Mouse (Mus musculus) retina, embryonic 14.5 days (tissue): ENCODE results near the gene Timp3.

Experiments
- DNase-seq: peaks from one replicate; pipeline ENCODE4 v3.0.0-alpha.2; 2015; ENCODE audit warnings: low spot score

The Timp3 gene

DNA sequence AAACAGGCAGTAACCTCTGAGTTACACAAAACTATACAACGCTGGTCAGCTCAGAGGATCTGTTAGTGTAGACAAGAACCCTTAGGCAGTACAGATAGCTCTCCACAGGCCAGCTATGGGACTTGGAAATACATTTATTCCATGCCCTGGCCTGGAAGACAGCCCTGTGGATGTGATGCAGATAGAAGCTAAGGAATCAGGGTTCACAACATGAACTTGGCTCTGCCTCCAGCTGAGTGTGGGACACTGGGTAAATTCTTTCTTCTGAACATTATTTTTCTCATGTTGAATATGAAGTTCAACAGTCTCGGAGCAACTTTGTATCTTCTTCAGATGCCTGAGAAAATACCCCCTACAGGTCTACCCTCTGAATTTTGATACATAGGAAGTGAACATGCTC lies 2.9 kb upstream of the Timp3 start:
- no peak for DNase-seq

DNA sequence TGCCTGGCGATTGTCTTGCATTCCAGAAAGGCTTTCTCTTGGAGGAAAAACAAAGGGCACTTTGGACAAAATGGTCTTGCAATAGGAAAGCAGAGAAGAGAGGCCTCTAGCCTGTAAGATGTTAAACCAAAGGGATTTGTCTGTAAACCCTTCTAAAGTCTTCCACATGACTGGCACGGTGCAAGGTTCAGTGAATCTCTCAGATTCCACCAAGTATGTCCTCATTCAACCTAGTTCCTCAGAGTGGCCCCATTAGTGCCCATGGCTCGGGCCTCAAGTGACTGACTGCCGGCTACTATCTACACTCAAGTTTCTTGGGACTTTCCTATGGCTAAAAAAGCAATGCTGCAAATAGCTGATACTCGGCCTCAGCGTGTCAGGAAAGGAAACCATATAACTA lies 1.8 kb upstream of the Timp3 start:
- DNase-seq = no peak

DNA sequence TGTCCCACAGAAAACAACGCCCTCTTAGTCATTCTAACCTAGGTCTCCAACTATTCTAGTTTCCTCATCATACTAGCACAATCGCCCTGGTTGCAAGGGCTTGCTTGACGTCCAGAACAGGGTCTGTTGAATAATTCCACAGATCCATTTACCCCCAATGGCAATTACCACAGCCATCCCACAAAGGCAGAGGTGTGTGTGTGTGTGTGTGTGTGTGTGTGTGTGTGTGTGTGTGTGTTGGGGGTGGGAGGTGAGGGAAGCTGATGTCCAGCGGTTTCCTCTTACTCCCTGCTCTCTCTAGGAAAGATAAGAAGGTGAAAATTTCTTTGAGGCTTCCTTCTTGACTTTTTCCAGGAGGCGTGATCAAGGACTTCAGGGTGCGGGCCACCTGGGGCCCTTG lies 377 bp upstream of the Timp3 start:
- no peak for DNase-seq

DNA sequence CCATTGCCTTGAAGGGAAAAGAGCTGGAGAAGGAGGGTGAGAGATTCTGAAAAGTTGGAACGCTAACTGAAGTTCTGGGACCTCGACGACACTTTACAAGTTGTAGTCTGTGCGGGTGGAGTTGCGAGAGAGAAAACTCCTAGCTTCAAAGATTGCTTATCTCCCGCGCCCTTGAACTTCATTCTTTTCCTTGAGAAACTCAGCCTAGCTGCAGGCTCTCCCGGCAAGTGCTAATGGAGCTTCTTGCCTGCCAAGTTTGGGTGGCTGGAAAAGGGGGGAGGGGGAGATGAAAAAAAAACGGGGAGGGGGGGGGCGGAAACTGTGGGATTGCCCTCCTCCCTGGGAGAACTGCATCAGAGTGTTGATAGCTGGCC lies 932 bp downstream of the Timp3 start:
- no peak for DNase-seq

DNA sequence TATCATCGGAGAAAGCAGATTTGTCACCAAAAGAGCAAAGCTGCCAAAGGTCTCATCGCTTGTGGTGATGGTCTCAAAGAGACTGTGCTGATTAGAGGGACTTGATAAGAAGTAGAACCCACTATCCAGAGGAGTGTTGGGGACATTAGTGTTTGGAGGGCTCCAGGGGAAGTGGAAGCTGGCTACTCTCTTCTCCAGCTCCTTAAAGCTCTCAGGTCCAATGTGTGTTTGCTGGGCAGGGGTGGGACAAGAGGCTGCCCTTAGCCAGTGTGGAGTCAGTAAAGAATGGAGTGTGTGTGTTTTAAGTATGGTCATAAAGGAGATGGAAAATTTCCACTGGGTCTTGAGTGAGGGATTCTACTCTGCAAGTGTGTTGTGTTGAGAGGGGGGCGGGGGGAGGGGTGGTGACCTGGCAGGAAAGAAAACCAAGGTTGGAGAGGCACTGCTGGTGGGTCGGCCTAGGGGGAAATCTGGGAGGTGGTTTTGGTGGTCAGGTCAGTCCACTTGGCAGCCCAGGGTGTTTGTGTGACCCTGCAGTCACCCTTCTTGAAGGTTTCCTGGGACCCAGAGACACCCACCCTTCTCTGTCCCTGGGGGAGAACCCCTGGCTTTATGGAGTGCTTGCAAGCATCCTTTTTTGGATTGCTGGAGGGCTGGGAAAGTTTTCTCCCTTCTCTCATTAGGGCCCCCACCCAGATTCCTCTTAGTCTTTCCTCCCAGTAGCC lies 1.6 kb downstream of the Timp3 start:
- DNase-seq = no peak

DNA sequence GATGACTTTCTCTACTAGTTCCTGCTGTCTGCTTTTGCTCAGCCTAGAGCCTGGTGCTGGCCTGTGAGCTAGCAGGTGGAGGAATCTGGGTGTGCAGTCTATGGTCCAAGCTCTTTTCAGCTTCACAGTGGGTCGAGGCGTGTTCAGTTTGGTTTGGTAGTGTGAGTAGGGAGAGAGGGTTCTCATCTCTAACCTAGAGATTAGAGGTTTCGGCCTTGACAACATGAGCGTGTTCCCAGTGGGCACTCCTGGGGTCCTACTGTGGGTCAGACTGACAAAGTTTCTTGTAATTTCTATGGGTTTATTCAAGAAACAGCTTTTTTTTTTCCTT lies 2.1 kb downstream of the Timp3 start:
- no peak for DNase-seq

DNA sequence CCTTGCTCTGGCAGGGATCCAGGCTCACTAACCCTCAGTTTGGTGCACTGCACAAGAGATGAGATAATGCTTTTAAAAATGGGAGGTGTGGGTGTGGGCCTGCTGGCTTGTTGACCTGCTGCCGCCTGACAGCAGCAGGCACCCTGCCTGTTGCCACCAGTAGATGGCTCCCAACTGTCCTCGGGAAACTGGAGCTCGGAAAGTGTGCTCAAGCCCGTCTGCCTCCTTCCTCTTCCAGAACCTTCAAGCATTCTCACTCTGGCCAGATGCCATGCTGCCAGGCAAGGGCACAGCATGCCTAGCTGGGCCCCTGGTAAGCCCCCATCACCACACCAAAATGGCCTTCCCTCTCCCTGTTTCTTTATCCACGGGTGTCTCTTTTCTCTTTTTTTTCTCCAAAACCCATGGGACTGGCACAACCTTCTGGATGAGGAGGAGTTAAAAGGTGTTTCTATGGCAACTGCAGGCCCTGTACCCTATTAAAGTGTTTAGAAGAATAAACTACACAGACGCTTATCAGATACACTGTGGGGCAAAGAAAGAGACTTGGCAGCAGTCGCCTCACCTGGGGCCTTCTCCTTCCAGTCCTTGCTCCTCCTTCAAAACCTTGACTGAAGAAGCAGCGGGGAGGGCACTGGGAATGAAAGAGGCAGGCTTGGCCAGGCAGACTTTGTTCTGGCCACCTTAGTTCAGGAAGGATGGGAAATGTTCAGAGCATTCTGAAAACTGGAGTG lies 2.8 kb downstream of the Timp3 start:
- DNase-seq = peak; percentile 70

DNA sequence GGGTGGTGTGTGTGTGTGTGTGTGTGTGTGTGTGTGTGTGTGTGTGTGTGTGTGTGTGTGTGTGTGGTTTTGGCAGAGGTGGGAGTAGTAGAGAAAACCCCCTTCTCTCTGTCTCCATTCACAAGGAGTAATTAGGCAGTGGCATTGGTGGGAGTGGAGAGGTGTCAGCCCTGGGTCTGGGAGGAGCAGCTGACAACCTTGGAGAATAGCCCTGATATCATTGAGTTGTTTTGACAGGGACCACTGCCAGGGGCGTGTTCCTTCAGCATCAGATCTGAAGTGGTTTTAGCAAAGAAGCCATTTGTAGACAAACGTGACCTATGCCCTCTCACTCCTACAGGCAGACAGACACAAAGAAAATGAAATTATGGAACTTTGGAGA lies 3.3 kb downstream of the Timp3 start:
- no peak for DNase-seq

DNA sequence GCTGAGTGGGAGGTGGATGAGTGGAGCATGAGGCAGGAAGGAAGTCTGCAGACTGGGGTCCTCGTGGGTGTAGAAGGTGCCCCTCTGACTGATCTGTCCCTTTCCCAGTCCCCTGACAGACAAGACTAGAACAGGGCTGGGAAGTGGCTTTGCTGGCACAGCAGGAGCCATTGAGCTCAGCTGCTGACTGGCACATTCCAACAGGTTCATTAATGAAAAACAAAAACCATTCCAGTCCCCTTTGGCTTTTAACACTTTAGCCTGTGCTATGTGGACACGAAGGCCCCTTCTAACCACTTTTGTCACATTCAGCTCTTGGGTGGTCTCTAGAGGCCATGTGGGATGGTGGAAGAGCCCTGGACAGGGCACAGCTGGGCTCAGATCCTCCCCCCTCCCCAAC lies 4.4 kb downstream of the Timp3 start:
- DNase-seq = peak; percentile 45

DNA sequence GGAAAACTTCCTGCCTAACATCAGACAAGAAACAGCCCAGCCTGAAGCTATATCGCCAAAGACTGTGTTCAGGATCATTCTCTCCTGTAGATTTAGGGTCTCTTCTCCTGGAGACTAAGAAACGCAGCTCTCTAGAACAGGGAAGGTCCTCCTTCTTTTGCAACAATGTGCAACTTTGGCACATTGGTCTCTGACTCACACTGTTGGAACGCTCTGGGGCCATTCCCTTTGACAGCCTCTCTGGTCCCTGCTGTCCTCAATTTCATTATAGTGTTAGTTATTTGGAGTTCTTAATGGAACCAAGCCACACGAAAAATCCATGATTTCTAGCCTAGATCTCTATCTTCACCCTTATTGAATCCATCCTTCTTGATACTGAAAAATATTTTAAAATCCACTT lies 7.1 kb downstream of the Timp3 start:
- DNase-seq = no peak

DNA sequence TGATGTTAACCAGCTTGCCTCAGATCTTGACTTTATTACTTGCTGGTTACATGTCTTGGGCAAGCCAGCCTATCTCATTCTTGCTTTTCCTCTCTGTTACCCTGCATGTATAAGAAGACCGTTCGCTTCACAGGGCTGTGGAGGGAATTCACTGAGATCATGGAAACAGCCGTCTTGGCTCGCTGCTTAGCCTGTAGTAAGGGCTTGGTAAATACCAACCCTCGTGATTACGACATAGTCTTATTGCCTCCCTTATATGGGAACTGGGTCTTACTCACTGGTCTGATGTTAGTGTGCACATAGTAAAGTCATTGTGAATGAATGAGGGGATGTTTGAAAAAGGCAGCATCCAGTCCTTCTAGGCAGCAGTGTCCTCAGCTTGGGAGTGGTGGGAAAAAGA lies 10.4 kb downstream of the Timp3 start:
- DNase-seq = no peak

DNA sequence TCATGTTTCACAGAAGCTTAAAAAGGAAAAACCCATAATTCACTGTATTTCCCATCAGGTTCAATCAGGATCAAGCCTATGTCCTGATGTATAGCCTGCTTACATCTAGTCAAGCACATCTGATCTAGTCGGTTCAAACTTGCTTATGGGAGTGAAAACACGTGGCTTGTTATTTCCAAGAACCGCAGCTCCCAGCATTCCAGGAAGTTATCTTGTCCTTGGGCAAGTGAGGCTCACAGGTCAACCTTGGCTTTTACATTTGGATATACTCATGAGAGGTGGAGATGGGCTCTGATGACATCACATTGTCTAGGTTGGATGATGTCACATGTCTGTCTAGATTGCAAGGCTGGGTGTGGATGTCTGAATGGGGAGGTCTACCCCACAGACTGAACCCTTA lies 12.8 kb downstream of the Timp3 start:
- DNase-seq = no peak

DNA sequence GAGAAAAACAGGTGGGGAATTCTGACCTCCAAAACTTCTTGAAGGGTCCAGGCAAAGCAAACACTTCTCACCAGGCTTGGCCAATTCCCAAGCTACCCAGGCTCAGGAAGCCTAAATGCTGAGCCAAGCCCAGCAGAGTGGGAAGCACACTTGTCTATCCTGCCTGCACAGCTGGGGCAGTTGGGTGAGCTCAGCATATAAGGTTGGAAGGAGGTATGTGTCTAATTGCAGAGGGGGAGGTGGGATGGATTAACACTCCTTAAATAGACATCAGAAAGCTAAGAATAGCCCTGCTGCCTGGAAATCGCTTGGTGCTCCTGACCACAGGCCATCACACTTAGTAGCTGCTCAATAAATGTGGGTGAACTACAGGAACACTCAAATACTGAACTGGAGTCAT lies 13.3 kb downstream of the Timp3 start:
- DNase-seq = no peak

DNA sequence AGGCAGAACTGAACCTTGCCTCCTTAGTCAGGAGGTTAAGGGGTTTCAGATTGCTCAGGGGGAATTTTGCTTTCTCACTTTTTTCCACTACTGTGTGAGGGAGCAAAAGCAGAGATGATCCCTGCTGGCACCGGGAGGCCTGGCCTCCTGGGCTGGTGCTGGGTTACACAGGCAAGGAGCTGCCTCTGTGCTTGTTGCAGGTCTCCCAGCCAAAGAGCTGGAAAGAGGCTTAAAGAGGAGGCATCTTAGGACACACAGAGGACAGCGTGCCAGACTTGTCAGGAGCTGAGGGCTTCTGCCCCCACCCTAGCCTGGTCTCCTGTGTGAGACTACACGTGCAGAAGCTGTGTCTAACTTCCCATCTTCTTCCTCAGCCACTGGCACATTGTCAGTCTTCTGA lies 15.3 kb downstream of the Timp3 start:
- no peak for DNase-seq

DNA sequence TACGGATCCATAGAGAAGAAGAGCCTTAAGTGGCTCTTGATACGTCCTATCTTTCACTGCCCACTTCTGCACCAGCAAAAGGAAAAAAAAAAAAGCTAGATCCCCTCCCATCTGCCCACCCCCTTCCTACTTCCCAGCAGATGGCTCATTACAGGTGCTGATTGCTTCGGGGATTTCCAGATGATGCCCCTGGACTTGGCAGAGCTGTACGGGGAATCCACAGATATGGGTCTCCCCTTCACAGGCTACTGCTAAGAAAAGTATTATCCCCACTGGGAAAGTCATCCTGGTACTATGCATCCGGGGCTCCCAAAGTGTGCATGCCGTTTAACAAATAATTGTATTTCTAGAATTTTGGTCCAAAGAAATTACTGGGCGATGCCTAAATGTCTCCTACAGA lies 17.5 kb downstream of the Timp3 start:
- no peak for DNase-seq

DNA sequence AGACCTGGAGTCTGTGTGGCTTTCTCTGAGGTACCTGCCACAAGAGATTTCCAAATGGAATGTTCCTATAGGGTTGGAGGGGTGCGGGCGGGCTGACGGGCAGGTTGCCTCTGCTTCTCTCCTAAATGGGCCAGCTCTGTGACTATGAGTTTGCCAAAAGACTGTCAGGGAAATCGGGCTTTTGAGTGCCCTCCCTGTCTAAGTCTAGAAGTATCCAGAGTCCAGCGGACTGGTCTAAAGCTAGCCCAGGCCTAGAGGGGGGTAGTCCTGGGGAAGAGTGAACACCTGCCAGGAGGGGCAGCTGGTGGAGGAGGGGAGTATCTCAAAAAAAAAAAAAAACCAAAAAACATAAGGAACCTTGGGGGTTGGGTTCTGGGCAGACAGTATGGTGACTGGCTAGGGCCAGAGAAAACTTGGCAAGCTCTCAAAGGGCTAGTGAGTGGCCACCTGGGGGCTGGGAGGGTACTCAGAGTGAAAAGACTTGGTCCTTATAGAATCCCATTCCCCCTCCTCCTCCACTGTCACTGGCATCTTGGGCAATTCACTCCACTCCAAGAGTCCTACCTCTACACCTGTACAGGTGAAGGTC lies 18.5 kb downstream of the Timp3 start:
- DNase-seq = no peak

DNA sequence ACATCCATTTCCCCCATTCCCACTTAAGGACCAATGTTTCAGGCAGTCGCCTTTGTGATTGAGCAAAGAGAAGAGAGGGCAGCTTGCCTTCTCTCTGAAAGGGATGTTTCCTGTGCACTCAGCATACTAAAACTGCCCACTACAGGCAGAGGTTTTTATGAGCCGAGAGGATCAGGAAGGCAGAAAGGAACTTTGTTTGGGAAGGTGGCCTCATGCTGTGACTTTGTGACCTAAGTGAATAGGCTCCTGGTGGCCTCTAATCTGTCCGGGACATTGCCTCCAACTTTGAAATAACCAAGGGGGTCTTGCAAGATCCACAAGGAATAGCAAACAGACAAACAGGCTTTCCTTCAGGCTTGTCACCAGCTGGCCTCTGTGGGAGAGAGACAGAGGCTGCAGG lies 19.4 kb downstream of the Timp3 start:
- no peak for DNase-seq

DNA sequence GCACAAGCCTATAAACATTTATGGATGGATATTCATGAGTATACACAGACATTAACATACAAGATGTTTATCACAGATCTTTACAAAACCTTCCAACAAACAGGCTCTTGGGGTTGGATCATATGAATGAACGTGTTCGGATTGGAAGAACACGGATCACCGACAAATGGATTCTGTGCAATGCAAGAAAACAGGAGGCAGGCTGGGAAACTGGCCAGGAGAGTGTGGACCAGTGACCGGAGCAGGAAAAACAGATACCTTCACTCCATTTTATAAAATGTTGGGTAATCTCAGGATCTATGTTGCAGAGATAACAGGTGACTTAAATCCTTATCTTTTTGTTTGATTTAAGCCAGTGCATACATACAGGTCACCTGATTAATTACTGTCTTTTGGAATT lies 20.0 kb downstream of the Timp3 start:
- DNase-seq = no peak

DNA sequence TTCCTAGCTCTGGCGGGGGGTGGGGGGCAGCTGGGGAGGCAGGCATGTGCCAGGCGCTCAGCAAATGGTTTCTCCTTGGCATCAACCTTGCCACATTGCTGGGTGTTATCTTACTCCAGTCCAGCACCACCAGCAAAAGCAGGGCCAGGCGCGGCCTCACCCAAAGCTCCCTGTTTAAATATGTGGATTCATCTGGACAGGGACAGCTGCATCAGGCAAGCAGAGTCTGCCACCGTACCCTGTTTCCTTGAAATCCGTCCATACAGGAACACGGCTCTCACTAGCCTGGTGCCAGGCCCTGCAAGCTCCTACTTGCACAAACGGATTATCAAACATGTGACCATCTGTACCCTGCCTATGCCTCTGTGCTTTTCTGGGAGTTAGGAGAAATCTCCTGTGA lies 21.0 kb downstream of the Timp3 start:
- no peak for DNase-seq

DNA sequence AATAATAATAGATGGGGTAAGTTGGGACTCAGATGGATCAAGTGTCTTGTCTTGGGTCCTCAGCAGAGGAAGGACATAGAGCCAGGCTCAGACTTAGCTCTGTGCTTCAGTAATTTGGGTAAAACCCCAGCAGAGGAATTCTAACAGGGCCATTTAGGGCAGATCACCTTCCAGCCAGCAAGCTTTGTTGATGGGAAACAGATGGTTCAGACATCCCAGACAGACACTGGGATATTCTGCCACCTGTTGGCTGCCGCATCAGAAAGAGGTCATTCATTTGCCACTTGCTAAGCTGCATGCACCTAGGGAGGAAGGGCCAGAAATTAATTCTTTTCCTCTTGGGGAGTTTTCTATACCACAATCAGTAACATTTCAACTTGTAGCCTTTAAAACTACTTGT lies 21.8 kb downstream of the Timp3 start:
- no peak for DNase-seq

DNA sequence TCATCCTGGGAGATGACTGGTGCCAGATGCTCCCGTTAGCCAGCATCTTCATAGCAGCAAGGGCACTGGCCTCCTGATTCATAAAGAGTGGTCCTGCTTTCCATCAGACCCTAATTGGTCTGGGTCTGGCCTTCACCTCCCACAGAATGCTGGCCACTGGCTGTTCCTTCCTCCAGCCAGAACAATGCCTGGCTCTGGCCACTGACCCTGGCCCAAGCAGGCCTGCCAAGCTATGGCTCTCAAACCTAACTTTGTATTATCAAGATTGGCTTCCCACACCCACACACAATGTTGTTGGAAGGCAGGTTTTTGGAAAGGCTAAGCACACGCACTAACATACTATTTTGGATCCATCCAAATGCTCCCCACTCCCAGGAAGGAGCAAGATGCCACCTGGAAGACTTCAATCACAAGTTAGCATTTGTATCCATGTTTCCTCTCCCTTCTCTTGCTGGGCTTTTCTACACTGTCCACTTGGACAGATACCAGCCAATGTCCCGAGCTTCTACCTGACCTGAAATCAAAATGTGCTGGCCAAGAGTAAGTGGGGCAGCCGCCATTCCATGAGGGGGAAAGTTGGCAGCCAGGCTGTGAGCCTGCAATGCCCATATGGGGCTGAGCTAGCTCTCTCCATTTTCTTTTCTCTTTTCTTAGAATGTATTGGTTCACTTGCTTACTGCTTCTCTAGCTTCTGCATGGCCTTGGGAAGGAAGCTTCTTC lies 23.3 kb downstream of the Timp3 start:
- DNase-seq = no peak

DNA sequence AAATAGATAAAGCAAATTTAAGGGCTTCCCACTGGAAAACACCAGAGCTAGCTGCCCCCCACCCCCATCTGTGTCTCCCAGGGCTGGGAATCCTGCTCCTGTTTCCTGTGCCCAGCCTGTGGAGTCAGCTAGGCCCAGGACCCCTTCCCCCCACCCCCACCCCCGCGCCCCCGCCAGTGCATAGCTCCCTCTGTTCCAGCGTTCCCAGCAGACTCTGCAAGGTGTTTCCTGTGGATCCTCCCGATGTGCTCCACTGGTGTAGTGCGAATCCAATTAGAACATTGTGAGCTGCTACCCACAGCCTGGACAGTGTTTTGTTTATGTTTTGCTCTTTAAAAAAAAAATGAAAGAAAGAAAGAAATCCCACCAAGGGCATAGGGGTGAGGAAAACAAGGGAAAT lies 25.1 kb downstream of the Timp3 start:
- no peak for DNase-seq

DNA sequence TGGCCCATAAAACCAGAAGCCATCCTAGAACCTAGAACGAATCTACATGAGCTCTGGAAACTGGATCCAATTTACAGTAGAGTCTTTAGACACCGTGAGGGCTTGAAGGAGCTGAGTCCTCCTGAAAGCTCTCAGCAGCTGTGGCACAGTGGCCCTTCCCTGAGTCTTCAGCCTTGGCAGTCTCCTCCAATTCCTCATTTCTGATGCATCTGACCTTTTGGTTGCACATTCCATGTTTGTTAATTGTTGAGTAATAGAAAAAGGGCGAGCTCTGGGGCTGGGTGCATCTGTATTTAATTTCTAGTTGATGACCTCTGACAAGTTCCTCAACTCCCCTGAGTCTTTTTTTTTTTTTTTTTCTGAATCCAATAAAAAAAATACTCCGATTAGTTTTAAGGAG lies 28.0 kb downstream of the Timp3 start:
- no peak for DNase-seq
